In genomic region chr6:118976617-118977016, GRCm38 (mm10) we compare ENCODE assay signal across 18 mouse cellular contexts.
A peak's percentile ranks its signal among the peaks of the same experiment; 100 is the strongest.
DNase-seq lines count a peak whose midpoint lies in the region; ATAC-seq and TF ChIP-seq lines count a peak whose summit lies in the region.
"Had no signal": no experiment of that assay in that cellular context is flagged by ENCODE, and none has a peak within 500 bp of the region (broad histone marks: within the 10 kb centered on the region; RNA-seq: fewer than 3 reads in every experiment).

No protein-coding gene starts in this region.

- no peak for TF ChIP-seq POLR2A in cortical plate, adult 2 months (IDR thresholded peaks at IDR 0.05; ENCODE audit: extremely low read depth, insufficient read depth, low read length)

- peak; percentile 43 for ATAC-seq in frontal cortex, adult (ENCODE audit: low TSS enrichment)
- ATAC-seq: liver, embryonic 12.5 days had no signal

- DNase-seq in frontal cortex, postnatal 10 days (ENCODE audit: low spot score in 2 of 2): no peak
- DNase-seq in left cerebral cortex, adult 8-10 months (ENCODE audit: low spot score in 2 of 2): peak; percentile 29 to 77
- no peak for DNase-seq in left cerebral cortex, postnatal 10 days (ENCODE audit: extremely low spot score in 1 of 2, low spot score in 2 of 2)
- DNase-seq in left cerebral cortex, postnatal 25 days (ENCODE audit: low spot score in 2 of 2): peak; percentile 53 to 77
- DNase-seq in cerebellum, postnatal 36 days: no peak
- DNase-seq in MN1 (ENCODE audit: low spot score): no peak
- DNase-seq: adrenal gland, adult 8-10 months; cerebellum, adult 11 months; heart, postnatal 36 days; lung, embryonic 14.5 days; spleen, adult 18-20 months; thymus, adult 2 months had no signal

- intact Hi-C loops in left cerebral cortex, postnatal 10 days (cut with DNase I): loop anchor here (5.0 kb wide), 1 partner anchor 131 kb away; no protein-coding TSS in a partner anchor
- intact Hi-C loops in left cerebral cortex, postnatal 25 days (cut with DNase I): loop anchor here (2.0 to 5.0 kb wide), 2 partner anchors 44 to 124 kb away; no protein-coding TSS in a partner anchor

- H3K27ac ChIP-seq in cortical plate, adult 2 months (ENCODE audit: insufficient read depth, low read length): peak overlapping the region; percentile 8; the same call in 1 of the 2 replicates
- H3K27ac ChIP-seq: embryonic facial prominence, embryonic 12.5 days; heart, embryonic 13.5 days; liver, embryonic 12.5 days; neural tube, embryonic 12.5 days had no signal

- no peak for TF ChIP-seq CTCF in cortical plate, adult 2 months (IDR thresholded peaks at IDR 0.05; ENCODE audit: extremely low read depth, insufficient read depth, low read length)

- H3K4me3 ChIP-seq in cortical plate, adult 2 months (ENCODE audit: insufficient read depth, low read length): no peak overlapping the region
- H3K4me3 ChIP-seq: embryonic facial prominence, embryonic 12.5 days; heart, embryonic 13.5 days; liver, embryonic 12.5 days; neural tube, embryonic 12.5 days had no signal

- peaks cover 23% of the 10 kb centered on the region for H3K4me1 ChIP-seq in cortical plate, adult 2 months (ENCODE audit: control insufficient read depth, insufficient read depth, low read length)

Comparison
In these comparisons a context has a peak if more than half of its experiments do, and no peak if none do; other contexts are left out.
1. DNase-seq: peak in left cerebral cortex, adult 8-10 months (2 of 2) and left cerebral cortex, postnatal 25 days (2 of 2); none in frontal cortex, postnatal 10 days (0 of 2), left cerebral cortex, postnatal 10 days (0 of 2), cerebellum, postnatal 36 days (0 of 2) and MN1 (single experiment).